Mouse (Mus musculus) cerebellum, adult 11-12 months (tissue): Measurements from ENCODE around the gene Eri2.
A peak's percentile ranks its signal among the peaks of the same experiment; 100 is the strongest.
"Not testable (repeated sequence)": the region's sequence is repeated elsewhere in the genome, so short reads cannot be mapped to it uniquely, and the experiment has no call there.

Experiments
- DNase-seq: peaks from one replicate; pipeline ENCODE4 v3.0.0; 2022

The Eri2 gene

DNA sequence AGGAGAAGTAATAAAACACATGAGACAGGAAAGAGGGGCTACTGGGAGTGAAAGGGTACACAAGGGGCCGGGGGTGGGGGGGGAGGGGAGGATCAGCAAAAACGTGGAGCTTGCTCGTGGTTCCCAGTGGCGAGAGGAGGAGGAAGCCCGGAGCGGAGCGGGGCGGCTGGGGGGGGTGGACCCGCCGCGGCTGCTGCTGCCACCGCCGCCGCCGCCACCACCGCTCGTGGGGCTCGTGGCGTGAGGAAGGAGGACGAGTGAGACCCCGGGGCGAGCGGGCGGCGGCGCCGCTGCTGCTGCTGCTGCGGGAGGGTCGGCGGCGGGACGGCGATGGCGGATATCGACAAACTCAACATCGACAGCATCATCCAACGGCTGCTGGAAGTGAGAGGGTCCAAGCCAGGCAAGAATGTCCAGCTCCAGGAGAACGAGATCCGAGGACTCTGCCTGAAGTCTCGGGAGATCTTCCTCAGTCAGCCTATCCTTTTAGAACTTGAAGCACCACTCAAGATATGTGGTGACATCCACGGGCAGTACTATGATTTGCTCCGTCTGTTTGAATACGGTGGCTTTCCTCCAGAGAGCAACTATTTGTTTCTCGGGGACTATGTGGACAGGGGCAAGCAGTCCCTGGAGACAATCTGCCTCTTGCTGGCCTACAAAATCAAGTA is 53.9 kb downstream of the Eri2 start:
- DNase-seq = peak; percentile 10

DNA sequence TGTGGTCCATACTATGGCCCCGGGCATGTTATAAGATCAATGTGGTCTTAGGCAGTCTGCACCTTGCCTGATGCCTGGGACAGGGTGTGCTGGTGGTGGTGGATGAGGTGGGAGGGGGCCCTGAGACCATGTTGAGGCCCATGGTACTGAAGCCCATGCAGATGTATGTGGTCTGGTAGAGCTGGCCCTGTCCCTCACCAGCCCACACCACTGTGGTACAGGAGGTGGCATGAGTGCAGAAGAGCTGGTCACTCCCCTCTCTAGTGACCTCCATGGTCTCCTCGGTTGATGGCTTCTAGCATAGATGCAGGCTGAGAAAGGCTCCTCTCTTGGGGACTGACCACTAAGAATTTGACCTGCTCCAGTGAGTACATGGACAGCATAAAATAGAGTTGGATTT is 55.0 kb downstream of the Eri2 start:
- no peak for DNase-seq

DNA sequence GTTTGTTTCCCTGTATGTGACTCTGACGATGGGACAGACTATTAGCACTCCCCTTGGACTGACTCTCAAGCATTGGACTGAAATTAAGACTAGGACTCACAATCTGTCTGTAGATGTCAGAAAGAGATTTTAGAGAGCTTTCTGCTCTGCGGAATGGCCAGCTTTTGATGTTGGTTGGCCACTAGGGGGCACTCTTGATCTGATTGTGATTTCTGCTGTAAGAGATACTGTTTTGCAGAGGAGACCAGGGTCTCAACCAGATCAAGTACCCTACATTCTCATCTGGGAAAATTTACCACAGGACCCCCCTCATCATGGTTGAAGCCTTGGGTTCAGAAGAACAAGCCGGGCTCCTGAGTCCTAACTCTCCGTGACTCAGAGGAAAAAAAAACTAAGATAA is 62.6 kb downstream of the Eri2 start:
- not testable (repeated sequence) for DNase-seq

DNA sequence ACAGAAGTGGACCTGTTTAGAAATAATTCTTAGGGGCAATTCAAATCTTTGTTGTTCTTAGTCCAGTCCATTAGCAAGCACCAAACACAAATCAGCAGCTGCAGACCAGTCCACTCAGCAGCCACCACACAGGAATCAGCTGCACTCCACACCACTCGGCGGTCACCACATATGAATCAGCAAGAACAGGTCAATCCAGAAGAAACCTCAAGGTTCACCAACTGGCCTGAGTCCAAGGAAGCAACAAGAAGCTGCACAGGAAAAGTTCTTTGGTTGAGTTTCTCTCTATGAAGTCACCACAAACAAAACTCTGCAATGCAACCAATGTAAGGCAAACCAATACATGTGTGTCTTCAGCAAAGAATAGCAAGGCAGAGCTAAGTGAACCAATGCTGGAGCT is 66.2 kb downstream of the Eri2 start:
- no peak for DNase-seq

DNA sequence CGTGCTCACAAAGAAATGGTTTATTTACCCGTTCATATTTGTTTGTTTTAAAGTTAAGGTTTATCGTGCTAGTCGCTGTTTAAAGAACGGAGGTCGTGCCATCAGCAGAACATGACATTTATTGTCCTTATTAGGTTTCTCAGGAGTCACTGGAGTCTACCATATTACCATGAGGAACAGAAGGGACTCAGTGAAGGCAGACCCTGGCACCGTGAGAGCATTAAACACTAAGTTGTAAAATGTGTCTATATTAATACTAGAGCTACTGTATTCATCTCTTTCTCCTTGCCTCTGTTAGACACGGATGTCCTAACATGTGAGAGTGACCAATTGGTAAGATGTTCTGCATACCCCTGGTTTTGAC is 72.9 kb downstream of the Eri2 start:
- no peak for DNase-seq

DNA sequence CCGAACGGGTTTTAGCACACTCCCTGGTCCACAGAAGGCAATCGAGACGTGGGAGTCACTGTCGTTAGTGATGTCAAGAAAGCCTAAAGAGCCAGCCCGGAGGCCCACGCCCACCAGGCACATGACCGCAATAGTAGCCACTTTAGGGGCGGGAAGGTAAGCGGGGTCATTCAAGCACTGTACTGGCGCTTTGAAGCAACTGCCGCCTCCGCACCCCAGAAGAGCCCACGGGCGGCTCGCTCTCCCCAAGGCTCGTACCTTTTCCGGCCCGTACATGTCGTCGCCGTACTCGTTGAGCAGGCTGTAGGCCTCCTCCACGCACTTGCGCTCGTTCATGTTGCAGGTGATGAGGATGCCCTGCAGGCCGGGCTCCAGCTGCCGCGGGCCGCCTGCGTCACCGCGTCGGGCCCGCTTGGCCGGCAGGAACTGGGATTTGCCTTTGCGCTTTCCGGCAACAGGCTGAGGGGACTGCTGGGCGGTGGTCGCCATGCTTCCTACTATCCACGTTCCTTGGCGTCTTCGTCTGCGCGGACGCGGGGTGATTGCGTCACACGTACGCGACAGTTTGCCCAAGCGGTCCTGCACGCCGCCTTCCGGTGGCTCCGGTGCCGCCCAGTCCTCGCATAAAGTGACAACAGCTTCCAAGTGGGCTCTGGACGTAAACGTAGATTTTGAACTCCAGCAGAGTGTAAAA is 73.5 kb downstream of the Eri2 start, which contains the start of gene Thumpd1:
Gene Thumpd1 (minus strand): TSS at position 546 of the 694 bp plus-strand sequence.
- peak; percentile 88 for DNase-seq
